Mouse (Mus musculus) v-Abl transformed pro-B cells (cell line): Measurements from ENCODE around the gene App.

Experiments
- in situ Hi-C, 2 experiments: fragments of 400-800 bp; cut with MboI; formaldehyde crosslinking; loops; one replicate each; pipeline ENCODE4 v1.15.1; 2025; ENCODE audit not compliant: unreplicated experiment in 2 of 2

The App gene

DNA sequence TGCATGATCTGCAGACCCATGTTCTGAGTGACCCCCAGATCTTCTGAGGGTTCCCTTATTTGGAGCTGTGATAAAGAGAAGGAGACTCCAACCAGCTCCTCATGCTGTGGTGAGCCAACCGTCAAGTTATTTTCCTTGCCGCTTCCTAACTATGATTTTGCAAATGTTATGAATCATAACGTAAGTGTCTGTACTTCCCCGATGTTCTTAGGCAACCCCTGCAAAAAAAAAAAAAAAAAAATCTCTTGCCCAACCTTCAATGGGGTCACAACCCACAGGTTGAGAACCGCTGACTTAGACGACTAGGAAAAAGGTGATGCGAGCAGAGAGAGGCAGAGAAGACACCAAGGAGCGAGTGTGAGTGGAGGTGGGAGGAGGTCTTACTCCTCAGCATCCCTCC is 21.1 kb downstream of the App start:
- in situ Hi-C loops: no loop called here

DNA sequence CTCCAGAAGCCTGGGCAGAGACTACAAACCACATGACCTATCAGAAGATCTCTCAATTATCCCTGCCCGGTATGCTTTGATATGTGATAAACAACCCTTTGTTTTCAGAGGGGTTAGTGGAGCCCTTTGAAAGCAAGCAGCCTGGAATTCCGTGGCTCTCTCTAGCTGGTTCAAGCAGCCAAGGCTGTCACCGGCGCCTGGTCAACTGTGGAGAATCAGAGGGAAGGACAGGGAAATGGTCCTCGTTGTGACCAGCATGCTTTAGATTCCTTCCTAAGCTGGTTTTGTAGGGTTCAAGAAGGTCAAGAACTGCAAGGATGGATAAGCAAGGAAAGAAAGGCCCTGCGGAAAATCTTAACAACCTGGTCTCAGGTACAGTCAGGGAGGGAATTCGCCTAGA is 21.9 kb downstream of the App start:
- in situ Hi-C loops: no loop called here

GRCm38 (mm10) chr16:85150902-85151301 is 22.7 kb downstream of the App start:
- in situ Hi-C loops: no loop called here

DNA sequence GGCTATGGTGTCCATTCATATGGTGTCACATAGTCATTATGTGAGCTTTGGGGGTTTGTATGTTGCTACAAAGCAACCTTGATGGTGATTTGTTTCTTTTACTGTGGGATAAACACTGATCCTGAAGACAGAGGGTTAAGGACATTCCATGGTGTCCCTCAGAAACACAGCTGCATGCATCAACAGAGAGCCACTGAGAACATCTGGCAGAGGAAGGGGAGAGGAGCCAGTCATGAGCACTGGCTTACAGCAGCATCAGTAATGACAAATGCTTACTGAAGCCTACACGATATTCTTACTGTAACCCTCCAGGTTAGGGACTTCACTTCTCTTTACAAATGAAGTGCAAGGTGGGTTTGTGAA is 24.1 kb downstream of the App start:
- in situ Hi-C loops: no loop called here

DNA sequence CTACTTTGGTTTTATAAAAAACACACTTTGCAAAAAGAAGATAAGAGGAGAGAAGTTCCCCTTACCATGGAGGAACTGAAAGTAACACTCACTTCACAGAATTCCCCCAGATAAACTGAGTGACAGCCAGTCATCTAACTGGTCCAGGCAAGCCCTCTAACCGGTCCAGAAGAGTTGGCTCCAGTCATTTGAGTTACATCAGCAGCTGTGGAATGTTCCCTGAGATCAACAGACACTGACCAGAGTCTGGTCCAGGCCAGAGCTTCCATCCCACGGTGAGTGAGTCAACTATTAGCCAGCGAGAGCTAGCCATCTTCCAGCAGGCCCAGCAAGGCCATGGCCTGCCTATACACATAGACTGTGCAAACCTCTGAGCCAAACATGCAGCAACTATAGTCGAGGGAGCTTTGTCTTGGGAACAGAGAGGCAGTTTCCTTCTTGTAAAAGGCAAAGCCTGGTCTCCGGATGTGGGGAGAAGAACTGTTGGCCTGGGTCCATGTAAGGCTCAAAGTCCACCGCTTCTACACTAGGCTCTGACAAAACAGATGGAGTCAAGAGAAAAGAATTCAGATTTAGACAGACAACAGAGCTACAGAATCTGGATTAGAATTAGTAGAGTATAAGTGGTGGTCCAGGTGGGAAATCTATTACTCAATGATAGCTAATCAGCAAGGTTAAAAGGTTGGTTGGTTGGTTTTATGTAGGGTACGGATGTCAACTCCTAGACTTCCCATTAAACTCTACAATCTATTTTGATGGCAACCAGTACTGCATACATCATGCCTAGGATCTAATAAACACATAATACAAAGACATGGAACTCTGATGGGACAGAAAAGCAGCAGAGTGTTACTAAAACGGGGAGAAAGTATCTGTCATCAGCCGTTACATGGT is 24.7 kb downstream of the App start:
- in situ Hi-C loops: no loop called here

- in situ Hi-C loops: no loop called here
Observed at GRCm38 (mm10) chr16:85147440-85147839, 26.1 kb downstream of the App start.

GRCm38 (mm10) chr16:85145771-85146178 is 27.8 kb downstream of the App start:
- in situ Hi-C loops: no loop called here

GRCm38 (mm10) chr16:85145369-85145768 is 28.2 kb downstream of the App start:
- in situ Hi-C loops: no loop called here

DNA sequence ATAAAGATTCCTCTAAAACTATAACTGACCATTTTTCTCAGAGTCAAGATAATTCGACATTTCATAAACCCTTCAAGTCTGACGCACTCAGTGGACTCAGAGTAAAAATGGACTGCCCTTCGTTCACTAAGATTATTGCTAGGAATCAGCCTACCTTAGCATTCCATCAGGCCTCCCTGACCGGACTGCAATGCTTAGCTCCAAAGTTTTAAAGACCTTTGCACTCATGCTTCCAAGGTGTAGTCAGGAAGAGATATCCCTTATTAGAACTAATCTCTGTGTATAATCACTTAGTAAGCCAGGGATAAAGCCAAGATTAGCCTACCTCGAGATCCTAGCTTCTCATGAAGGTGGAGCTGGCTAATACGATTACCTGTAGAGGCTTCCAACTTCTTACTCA is 29.2 kb downstream of the App start:
- in situ Hi-C loops: no loop called here

GRCm38 (mm10) chr16:85143863-85144262 is 29.7 kb downstream of the App start:
- in situ Hi-C loops: no loop called here

DNA sequence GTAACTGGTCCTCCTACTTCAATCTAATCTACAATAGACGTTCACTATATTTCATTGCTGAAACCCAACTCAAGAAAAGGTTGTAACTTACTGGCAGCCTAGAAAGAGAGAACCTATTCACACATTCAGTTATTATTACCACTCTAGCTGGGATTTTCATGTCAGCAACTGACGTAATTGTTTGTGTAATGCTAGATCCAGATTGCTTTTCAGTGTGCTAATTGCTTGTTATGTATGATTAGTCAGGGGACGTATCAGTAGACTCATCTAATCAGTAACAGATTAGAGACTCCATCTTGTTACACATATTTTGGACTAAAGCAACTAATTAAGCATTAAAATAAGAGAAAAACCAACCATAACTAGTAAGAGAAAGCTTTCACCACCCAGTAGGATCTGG is 30.4 kb downstream of the App start:
- in situ Hi-C loops: no loop called here

DNA sequence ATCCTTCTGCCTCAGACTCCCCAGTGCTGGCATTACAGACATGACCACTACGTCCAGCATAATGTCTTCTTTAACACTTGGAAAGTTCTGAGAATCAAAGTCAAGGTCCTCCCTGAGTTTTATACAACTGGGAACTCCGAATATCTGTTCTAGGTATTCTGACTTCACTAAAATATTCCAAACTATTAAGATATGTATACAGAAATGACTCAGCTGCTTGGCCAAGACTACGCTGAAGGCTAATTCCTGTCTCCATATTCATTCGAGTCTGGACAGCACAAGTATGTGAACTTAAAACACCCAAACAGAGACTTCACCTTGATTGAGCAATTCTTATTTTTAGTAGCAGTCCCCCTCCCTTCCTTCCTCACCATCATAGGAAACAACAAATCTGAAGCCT is 32.2 kb downstream of the App start:
- in situ Hi-C loops: no loop called here

DNA sequence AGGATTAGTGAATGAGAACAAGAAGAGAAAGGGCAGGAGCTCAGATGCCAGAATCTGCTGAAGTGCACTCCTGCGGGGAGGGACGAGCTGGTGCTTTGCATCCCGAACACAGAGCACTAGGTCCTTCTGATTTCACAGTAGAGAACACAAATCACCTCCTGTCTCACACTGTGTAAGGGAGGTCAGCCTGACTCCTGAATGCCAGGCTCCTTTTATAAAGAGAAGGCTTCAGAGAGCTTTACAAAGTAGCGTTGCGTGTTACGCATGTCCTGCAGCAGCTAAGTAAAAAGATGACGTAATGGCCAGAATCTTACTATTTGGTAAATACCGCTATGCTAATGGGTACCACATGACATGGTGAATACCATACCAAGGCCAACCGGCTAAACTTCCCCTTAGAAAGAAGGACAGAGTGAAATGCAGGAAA is 34.4 kb downstream of the App start:
- in situ Hi-C loops: no loop called here

DNA sequence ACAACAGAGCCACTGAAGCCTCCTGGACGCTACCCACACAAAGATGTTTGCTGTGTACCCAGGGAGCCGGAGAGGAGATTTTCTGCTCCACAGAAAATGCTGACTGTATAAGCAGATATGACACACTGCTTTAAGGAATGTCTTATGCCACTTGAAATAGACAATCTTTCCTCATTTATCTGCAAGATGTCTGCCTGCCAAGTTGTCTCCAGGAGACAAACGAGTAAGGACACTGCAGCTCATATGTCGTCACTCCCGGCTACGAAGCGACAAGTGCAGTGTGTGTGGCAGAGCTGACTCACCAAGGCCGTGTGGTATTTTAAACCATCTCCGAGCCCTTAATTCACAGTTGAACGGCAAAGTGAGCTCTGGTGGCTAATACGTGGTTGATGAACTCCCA is 36.2 kb downstream of the App start:
- in situ Hi-C loops: no loop called here

DNA sequence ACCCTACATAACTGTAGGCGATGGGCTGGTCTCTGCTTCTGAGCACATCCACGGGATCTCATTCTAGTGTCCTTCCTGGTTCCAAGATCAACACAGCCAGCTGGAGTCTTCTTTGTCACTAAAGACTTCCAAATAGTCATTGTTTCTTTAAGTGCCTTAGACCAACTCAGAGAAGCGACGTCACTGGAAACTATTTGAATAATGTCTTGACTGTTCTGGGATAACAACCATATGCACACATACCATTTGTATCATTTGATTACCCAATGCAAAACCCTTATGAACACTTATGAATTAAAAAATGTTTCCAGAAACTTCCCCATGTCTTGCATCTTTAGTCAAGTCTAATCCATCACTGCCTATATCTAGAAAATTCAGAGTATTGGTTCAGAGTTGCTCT is 37.5 kb downstream of the App start:
- in situ Hi-C loops: no loop called here

DNA sequence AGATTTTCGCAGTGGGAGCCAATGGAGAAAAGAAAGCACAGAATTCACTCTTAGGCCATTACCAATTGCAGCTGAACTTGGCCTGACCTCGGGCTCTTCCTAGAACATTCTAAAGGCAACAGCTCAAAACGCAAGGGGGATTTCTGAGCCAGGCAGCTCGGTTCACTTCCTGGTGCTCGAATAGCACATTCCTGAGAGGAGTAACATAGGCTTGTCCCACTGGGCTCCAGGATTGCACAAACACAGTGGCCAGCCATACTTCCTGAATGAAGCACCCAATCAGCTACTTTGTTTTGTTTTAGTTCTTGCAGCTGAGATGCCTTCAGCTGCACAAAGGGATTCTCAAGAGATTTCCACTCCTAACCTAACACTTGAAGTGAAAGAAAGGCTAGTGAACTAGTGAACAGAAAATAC is 40.1 kb downstream of the App start:
- in situ Hi-C loops: no loop called here

- in situ Hi-C loops: no loop called here
Observed at GRCm38 (mm10) chr16:85133057-85133456, 40.5 kb downstream of the App start.

- in situ Hi-C loops: no loop called here
Observed at GRCm38 (mm10) chr16:85132182-85132581, 41.4 kb downstream of the App start.

- in situ Hi-C loops: no loop called here
Observed at GRCm38 (mm10) chr16:85130861-85131556, 42.6 kb downstream of the App start.

DNA sequence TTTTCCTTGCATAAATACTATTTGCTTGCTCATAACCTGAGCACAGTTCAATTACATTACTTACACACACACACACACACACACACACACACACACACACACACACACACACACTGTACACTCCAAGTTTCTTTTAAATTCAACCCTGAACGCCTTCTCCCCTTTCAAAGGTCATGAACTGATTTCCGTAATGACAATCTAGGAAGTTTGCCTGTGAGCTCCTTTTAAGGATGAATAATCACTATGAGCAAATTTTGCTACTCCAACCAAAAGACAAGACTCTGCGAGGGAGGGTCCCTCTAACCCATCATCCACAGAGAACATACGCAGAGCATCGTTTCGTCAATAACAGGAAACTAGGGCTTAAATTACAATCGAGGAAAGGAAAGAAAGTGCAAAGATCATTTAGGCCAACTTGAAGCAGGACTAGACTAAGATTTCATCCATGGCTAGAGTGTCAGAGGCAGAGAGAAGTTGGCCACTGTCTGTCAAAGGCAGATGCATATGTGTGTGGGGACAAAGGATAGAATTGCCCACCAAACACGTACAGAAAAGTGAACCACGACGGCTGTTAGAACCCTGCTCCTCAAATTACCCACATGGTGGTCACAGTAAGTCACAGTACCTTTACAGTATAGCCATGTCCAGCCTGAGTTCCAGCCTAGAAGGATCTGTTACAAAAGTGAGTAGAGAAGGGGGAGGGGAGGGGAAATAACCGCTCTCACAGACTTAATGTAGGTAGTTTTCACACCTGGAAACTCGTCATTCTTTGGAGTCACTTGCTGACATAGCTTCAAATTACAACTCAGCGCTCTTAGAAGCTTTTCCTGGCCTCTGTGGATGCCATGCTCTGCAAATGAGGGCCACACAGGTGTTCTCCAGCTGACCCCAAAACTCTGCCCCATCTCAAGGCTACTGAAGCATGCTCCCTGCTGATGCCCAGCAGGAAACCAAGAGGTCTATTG is 44.6 kb downstream of the App start:
- in situ Hi-C loops: no loop called here

DNA sequence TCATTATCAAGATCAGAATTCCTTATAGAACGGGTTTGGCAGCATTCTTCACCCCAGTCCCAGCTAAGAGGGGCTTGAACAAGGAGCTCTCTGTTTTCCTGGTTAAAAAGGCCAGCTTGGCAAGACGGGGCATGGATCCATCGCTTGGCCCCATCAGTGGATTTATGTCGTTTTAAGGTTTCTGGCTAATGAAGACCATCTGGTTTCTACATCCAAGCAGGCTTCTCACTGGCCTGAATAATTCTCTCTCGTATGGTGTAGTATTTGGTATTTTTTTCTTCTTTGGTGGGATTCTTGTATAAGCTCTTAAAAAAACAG is 45.3 kb downstream of the App start:
- in situ Hi-C loops: no loop called here
